Mouse (Mus musculus) kidney, postnatal 36 days (tissue): Measurements from ENCODE around the gene Tmprss11b.

ENCODE experiments used
- DNase-seq, 2 experiments: peaks; one replicate each; pipeline ENCODE4 v3.0.0; 2021 to 2022; ENCODE audit warnings: mixed read lengths in 2 of 2

Tmprss11b gene

GRCm38 (mm10) chr5:86676262-86676661 lies at the start of gene Tmprss11b:
TSS of gene Tmprss11b (minus strand) at chr5:86676362.
- no peak for DNase-seq

- DNase-seq: no peak
Measured at GRCm38 (mm10) chr5:86725021-86725420, 48.9 kb upstream of the Tmprss11b start.

- DNase-seq: no peak
Measured at GRCm38 (mm10) chr5:86722820-86723460, 46.8 kb upstream of the Tmprss11b start.

DNA sequence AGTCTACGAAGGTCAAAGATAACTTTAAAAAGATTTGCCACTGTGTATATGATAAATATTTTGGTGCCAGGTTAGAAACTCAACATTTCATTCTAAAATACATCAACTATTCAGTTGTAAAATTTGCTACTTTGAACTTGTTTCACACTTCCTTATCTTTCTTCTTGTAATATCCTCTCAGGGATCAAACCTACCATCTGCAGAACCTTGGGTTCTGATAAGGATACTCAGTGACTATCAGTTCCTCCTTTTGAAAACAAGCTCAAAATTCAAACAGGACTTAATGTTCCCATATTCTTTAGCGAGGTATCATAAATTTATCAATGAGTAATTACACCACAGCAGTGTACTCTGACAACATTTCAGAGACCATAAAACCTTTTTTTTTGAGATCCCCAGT lies 38.8 kb upstream of the Tmprss11b start:
- no peak for DNase-seq

DNA sequence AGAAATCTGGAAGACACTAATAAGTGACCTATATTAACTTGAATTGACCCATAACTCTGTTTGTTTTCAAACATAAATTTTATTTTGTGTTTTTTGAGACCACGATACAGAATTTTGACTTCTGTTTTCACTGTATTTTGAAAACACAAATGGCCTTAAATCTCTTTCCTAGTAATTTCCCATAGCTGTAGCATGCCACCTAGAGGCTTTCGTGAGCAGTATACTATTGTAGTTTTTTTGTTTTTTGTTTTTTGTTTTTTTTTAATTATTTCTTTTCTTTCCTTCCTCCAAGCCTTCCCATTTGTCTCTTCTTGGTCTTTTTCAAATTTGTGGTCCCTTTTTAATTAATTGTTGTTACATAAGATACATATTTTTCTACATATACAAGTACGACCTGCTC lies 28.8 kb upstream of the Tmprss11b start:
- DNase-seq: no peak

- peak; percentile 35 to 89 for DNase-seq
Measured at GRCm38 (mm10) chr5:86684667-86685066, 8.5 kb upstream of the Tmprss11b start.

GRCm38 (mm10) chr5:86649185-86649584 lies 27.0 kb downstream of the Tmprss11b start:
- DNase-seq: peak; percentile 16 to 61

DNA sequence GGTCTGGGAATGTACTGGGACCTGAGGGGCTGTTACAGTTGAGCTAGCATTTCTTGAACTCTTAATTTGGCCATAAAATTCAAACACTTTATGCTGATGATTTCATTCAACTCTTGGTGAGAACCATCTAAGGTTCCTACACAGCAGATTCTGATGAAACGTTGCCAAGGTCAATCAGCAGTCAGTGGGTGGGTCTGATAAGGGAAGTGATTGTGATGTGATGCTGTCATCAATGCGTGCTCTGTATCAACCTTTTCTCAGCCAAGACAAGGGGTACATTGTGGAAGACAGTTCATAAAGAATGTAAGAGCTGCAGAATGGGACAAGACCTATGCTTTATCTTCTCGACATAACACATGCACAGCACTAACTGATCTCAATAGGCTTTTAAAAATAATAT lies 35.4 kb downstream of the Tmprss11b start:
- no peak for DNase-seq

DNA sequence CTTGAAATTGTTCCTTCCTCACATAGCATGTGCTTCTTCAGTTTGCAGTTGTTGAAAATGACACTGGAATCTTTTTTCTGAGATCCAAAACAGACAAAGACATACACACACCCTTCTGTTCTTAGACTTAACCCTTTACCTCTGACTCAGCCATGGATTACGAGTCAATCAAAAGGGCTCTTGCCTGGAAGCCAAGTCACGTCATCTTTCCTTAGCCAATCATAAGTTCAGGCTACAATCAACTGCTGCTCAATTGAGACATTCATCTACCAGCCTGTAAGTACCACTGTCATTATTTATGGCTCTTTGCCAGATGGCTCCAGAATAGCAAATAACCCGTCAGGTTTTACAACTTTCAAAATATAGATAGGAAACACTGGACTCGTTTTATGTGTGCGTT lies 43.8 kb downstream of the Tmprss11b start, which contains the start of gene Tmprss11f:
Gene Tmprss11f (minus strand): TSS at position 101 of the 400 bp plus-strand sequence.
- no peak for DNase-seq

DNA sequence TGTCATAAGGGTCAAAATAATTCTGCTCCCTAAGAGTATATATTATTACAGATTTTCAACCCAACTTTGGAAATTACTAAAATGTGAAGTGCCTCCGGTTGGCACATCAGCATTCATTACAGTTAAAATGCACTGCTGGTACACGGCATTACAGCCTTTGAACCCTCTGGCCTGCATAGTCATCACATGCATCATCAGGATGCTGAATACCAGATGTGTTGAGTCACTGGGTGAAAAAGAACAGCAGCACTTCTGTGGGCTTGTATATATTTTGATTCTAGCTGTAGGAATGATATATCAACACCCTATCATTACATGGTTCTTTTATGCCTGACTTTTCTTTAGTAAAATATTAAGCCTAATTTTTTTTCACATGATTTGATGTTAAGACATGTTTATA lies 45.5 kb downstream of the Tmprss11b start:
- no peak for DNase-seq

GRCm38 (mm10) chr5:86621778-86622177 lies 54.4 kb downstream of the Tmprss11b start:
- no peak for DNase-seq
